9 mouse cellular contexts compared by ENCODE assay signal in the genomic region with DNA sequence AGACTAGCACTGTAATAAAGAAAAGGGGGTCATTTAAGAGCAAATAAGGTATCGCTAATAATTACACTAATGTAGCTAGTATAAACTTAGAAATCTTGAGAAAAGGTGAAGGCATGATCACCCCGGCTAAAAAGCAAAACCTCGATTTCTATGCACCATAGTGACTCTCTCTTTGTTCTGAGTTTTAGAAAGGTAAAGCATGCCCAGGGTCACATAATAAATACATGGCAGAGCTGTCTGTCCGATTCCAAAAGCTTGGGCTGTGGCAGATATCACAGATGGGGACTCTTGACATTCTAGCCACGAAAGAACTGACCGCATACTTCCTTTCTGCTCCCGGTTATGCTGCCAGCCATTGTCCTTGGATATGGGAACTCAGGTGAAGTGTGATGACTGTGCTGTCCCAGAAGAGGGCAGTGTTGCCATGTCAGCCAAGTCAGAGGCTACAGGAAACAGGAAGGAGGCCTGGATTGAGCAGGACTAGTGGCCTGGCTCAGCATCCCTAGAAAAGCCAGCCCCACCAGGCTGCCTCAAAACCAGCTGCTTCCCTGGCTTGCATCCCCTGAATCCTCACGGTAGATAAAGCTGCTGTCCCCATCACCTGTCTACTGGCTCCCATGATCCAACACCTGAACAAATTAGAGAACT.
A peak's percentile ranks its signal among the peaks of the same experiment; 100 is the strongest.
DNase-seq lines count a peak whose midpoint lies in the region; ATAC-seq lines count a peak whose summit lies in the region.
"Had no signal": no experiment of that assay in that cellular context is flagged by ENCODE, and none has a peak within 500 bp of the region (broad histone marks: within the 10 kb centered on the region; RNA-seq: fewer than 3 reads in every experiment).

No protein-coding gene starts in this region.

- ATAC-seq in neural tube, embryonic 11.5 days (ENCODE audit: insufficient read depth, low FRiP score, low TSS enrichment) = peak; percentile 82

- no peaks in the 10 kb centered on the region for H3K27me3 ChIP-seq in limb, embryonic 10.5 days (ENCODE audit: low read depth, poor library complexity, severe bottlenecking)
- no peaks in the 10 kb centered on the region for H3K27me3 ChIP-seq in neural tube, embryonic 11.5 days (ENCODE audit: control insufficient read depth, insufficient read depth, low read length)
- H3K27me3 ChIP-seq: embryonic facial prominence, embryonic 13.5 days had no signal

- DNase-seq in 416B (ENCODE audit: low read depth) (peak; percentile 3), MN1 (ENCODE audit: low spot score) (peak; percentile 60)
- peak; percentile 90 to 92 for DNase-seq in cerebellum, postnatal 36 days
- DNase-seq in heart, postnatal 14 days = peak; percentile 20 to 30
- DNase-seq in limb, embryonic 10.5 days (ENCODE audit: low spot score) = peak; percentile 73
- peak; percentile 54 for DNase-seq in neural tube, embryonic 11.5 days (ENCODE audit: low spot score)
- no peak for DNase-seq in spleen, postnatal 14 days (ENCODE audit: low spot score in 2 of 2)
- no peak for DNase-seq in spleen, postnatal 4 days (ENCODE audit: low spot score in 2 of 2)

- H3K4me2 ChIP-seq in neural tube, embryonic 11.5 days (ENCODE audit: low read depth) = no peak overlapping the region
- H3K4me2 ChIP-seq: embryonic facial prominence, embryonic 13.5 days had no signal

- peaks cover 5% of the 10 kb centered on the region for H3K4me1 ChIP-seq in limb, embryonic 10.5 days
- no peaks in the 10 kb centered on the region for H3K4me1 ChIP-seq in neural tube, embryonic 11.5 days (ENCODE audit: control insufficient read depth, insufficient read depth, low read length)
- H3K4me1 ChIP-seq: embryonic facial prominence, embryonic 13.5 days had no signal

- H3K9me3 ChIP-seq in limb, embryonic 10.5 days (replicated peaks) = no peaks in the 10 kb centered on the region
- no peaks in the 10 kb centered on the region for H3K9me3 ChIP-seq in neural tube, embryonic 11.5 days (ENCODE audit: control insufficient read depth, low read length)
- H3K9me3 ChIP-seq: embryonic facial prominence, embryonic 13.5 days had no signal

- H3K4me3 ChIP-seq in limb, embryonic 10.5 days = no peak overlapping the region
- H3K4me3 ChIP-seq in neural tube, embryonic 11.5 days (ENCODE audit: low read depth, low read length) = no peak overlapping the region
- H3K4me3 ChIP-seq: embryonic facial prominence, embryonic 13.5 days had no signal

- no peak overlapping the region for H3K27ac ChIP-seq in limb, embryonic 10.5 days
- H3K27ac ChIP-seq in neural tube, embryonic 11.5 days (ENCODE audit: low read depth, low read length) = no peak overlapping the region
- H3K27ac ChIP-seq: embryonic facial prominence, embryonic 13.5 days had no signal

- WGBS in limb, embryonic 10.5 days = 47% methylated on average over 8 of the region's 8 CpGs
- 47% methylated on average over 8 of the region's 8 CpGs for WGBS in neural tube, embryonic 11.5 days

- no peak overlapping the region for H3K9ac ChIP-seq in neural tube, embryonic 11.5 days (ENCODE audit: low read length)
- H3K9ac ChIP-seq: embryonic facial prominence, embryonic 13.5 days had no signal

- no peaks in the 10 kb centered on the region for H3K36me3 ChIP-seq in limb, embryonic 10.5 days
- no peaks in the 10 kb centered on the region for H3K36me3 ChIP-seq in neural tube, embryonic 11.5 days (ENCODE audit: control insufficient read depth, insufficient read depth, low read length)
- H3K36me3 ChIP-seq: embryonic facial prominence, embryonic 13.5 days had no signal

- intact Hi-C loops in heart, postnatal 14 days (cut with DNase I) = no loop called here

Comparison
In these comparisons a context has a peak if more than half of its experiments do, and no peak if none do; other contexts are left out.
1. DNase-seq: peak in 416B (single experiment), MN1 (single experiment), cerebellum, postnatal 36 days (2 of 2), heart, postnatal 14 days (2 of 2), limb, embryonic 10.5 days (single experiment) and neural tube, embryonic 11.5 days (single experiment); none in spleen, postnatal 14 days (0 of 2) and spleen, postnatal 4 days (0 of 2).